Mouse (Mus musculus): Measurements from ENCODE around the gene Sae1.
"Not testable (repeated sequence)": the region's sequence is repeated elsewhere in the genome, so short reads cannot be mapped to it uniquely, and the experiment has no call there.

The Sae1 gene

GRCm38 (mm10) chr7:16310521-16311452 is 76.8 kb downstream of the Sae1 start:
- peak in 1 of 2 experiments; percentile 56 for DNase-seq (ENCODE audit: low spot score in 2 of 2)

- peak in 1 of 2 experiments; percentile 77 for DNase-seq (ENCODE audit: low spot score in 2 of 2)
These were observed 77.5 kb downstream of the Sae1 start for GRCm38 (mm10) chr7:16310020-16310520.

- peak in 1 of 2 experiments; percentile 81 for DNase-seq (ENCODE audit: low spot score in 2 of 2)
These were observed 78.1 kb downstream of the Sae1 start for GRCm38 (mm10) chr7:16309318-16310019.

- DNase-seq (ENCODE audit: low spot score in 2 of 2): peak in 1 of 2 experiments; percentile 55
These were observed 78.9 kb downstream of the Sae1 start for GRCm38 (mm10) chr7:16308555-16309317.

GRCm38 (mm10) chr7:16308093-16308492 is 79.5 kb downstream of the Sae1 start, which contains the start of gene Bbc3:
Bbc3 (plus strand) TSS chr7:16308393.
- DNase-seq (ENCODE audit: low spot score in 2 of 2): not testable (repeated sequence)

GRCm38 (mm10) chr7:16307141-16307540 is 80.5 kb downstream of the Sae1 start:
- not testable (repeated sequence) for DNase-seq (ENCODE audit: low spot score in 2 of 2)

- DNase-seq (ENCODE audit: low spot score in 2 of 2): peak; percentile 87 to 95
These were observed 88.1 kb downstream of the Sae1 start for GRCm38 (mm10) chr7:16299419-16300035.

GRCm38 (mm10) chr7:16298927-16299326 is 88.7 kb downstream of the Sae1 start:
- no peak for DNase-seq (ENCODE audit: low spot score in 2 of 2)

GRCm38 (mm10) chr7:16297616-16298015 is 90.0 kb downstream of the Sae1 start:
- DNase-seq (ENCODE audit: low spot score in 2 of 2): no peak

GRCm38 (mm10) chr7:16296766-16297390 is 90.7 kb downstream of the Sae1 start:
- DNase-seq (ENCODE audit: low spot score in 2 of 2): peak in 1 of 2 experiments; percentile 80

- DNase-seq (ENCODE audit: low spot score in 2 of 2): no peak
These were observed 91.5 kb downstream of the Sae1 start for GRCm38 (mm10) chr7:16296146-16296545.

- peak in 1 of 2 experiments; percentile 80 for DNase-seq (ENCODE audit: low spot score in 2 of 2)
These were observed 92.2 kb downstream of the Sae1 start for GRCm38 (mm10) chr7:16295321-16295900.

GRCm38 (mm10) chr7:16294837-16295236 is 92.8 kb downstream of the Sae1 start:
- DNase-seq (ENCODE audit: low spot score in 2 of 2): peak; percentile 77 to 95

GRCm38 (mm10) chr7:16294346-16294745 is 93.3 kb downstream of the Sae1 start:
- DNase-seq (ENCODE audit: low spot score in 2 of 2): no peak

- DNase-seq (ENCODE audit: low spot score in 2 of 2): no peak
These were observed 99.8 kb downstream of the Sae1 start for GRCm38 (mm10) chr7:16287791-16288190.

- DNase-seq (ENCODE audit: low spot score in 2 of 2): no peak
These were observed 100.6 kb downstream of the Sae1 start for GRCm38 (mm10) chr7:16287016-16287415.

GRCm38 (mm10) chr7:16286026-16286961 is 101.3 kb downstream of the Sae1 start, which contains the start of gene Ccdc9:
Ccdc9 (minus strand) TSS chr7:16286795.
- DNase-seq (ENCODE audit: low spot score in 2 of 2): peak; percentile 99

- DNase-seq (ENCODE audit: low spot score in 2 of 2): peak in 1 of 2 experiments; percentile 61
These were observed 102.1 kb downstream of the Sae1 start for GRCm38 (mm10) chr7:16285450-16286025.

- DNase-seq (ENCODE audit: low spot score in 2 of 2): no peak
These were observed 102.7 kb downstream of the Sae1 start for GRCm38 (mm10) chr7:16284904-16285303.

Measured in left cerebral cortex, adult 9 months (tissue).